In the genomic region with DNA sequence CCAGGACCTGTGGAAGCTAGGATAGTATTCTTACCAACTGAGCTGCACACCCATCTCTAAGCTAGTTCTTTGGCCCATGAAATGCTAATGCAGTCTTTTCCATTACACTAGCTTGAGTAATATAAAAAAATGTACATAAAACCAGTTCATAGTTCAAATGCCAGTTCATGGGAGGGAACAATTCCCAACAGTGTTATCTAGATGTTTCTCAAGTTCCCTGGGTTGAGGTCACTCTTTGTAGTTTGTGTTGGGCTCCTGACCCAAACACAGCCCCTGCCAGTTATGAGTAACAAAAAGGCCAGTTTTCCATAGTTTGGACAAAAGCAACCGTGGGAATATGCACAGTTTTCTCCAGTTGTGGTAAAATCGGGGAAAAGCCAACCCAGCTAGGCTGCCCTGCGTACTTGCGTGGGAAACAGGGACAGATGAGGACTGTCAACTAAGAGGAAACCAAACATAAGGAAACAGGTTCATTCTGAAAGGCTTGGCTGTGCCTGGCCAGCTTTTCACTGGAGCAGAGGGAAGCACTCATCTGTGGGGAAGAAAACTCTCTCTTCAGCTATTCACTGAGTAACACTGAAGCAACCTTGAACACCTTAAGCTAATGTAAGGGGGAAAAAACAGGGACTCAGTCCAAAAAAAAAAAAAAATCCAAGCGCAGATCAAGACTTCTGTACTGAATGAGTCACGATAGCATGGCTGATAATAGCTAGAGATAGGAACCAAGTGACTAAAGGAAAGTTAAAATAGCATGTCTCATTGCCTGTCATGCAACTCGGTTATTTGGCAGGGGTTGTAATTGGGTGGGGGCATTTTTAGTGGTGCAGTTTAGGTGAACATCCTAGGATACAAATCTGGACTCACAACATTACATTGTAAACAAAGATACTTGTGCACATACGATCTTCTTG, we compare ENCODE assay signal across 29 mouse cellular contexts. TPM values are rescaled to one million over a fixed set of nuclear protein-coding genes. Genes with fewer than 3 reads are reported as not detected.
DNase-seq lines count a peak whose midpoint lies in the region; ATAC-seq and TF ChIP-seq lines count a peak whose summit lies in the region.
"Had no signal": no experiment of that assay in that cellular context is flagged by ENCODE, and none has a peak within 500 bp of the region (broad histone marks: within the 10 kb centered on the region; RNA-seq: fewer than 3 reads in every experiment).

No protein-coding gene starts in this region.

- TF ChIP-seq CTCF in liver, postnatal 0 days (IDR thresholded peaks at IDR 0.05; ENCODE audit: low read depth) = no peak
- no peak for TF ChIP-seq CTCF in embryonic fibroblast, embryonic 13.5 days (IDR thresholded peaks at IDR 0.05; ENCODE audit: borderline replicate concordance, insufficient read depth, low read length)
- no peak for TF ChIP-seq CTCF in stomach, postnatal 0 days (IDR thresholded peaks at IDR 0.05; ENCODE audit: low read depth)

- H3K4me3 ChIP-seq in liver, postnatal 0 days (ENCODE audit: low read depth, low read length) = no peak overlapping the region
- H3K4me3 ChIP-seq in embryonic fibroblast, embryonic 13.5 days (ENCODE audit: insufficient read depth, low read length) = no peak overlapping the region
- H3K4me3 ChIP-seq in stomach, postnatal 0 days (ENCODE audit: low read depth, low read length) = no peak overlapping the region
- H3K4me3 ChIP-seq: forebrain, embryonic 12.5 days; heart, embryonic 10.5 days; hindbrain, embryonic 13.5 days; limb, embryonic 13.5 days; liver, embryonic 15.5 days; midbrain, embryonic 12.5 days had no signal

- no peak overlapping the region for H3K4me2 ChIP-seq in liver, postnatal 0 days (ENCODE audit: low read depth, low read length)
- H3K4me2 ChIP-seq in stomach, postnatal 0 days (replicated peaks; ENCODE audit: low read depth) = no peak overlapping the region
- H3K4me2 ChIP-seq: forebrain, embryonic 12.5 days; hindbrain, embryonic 13.5 days; limb, embryonic 13.5 days; liver, embryonic 15.5 days; midbrain, embryonic 12.5 days had no signal

- H3K4me1 ChIP-seq in liver, postnatal 0 days (ENCODE audit: insufficient read depth) = peaks cover 2% of the 10 kb centered on the region; the same call in 1 of the 2 replicates
- H3K4me1 ChIP-seq in embryonic fibroblast, embryonic 13.5 days (ENCODE audit: control insufficient read depth, insufficient read depth, low read length) = no peaks in the 10 kb centered on the region; the same call in 1 of the 2 replicates
- no peaks in the 10 kb centered on the region for H3K4me1 ChIP-seq in stomach, postnatal 0 days (replicated peaks; ENCODE audit: control insufficient read depth, insufficient read depth)
- H3K4me1 ChIP-seq: forebrain, embryonic 12.5 days; liver, embryonic 15.5 days; midbrain, embryonic 12.5 days had no signal

- no peaks in the 10 kb centered on the region for H3K36me3 ChIP-seq in liver, postnatal 0 days (replicated peaks; ENCODE audit: insufficient read depth, low read length)
- H3K36me3 ChIP-seq in stomach, postnatal 0 days (ENCODE audit: control insufficient read depth, insufficient read depth, low read length) = no peaks in the 10 kb centered on the region
- H3K36me3 ChIP-seq: forebrain, embryonic 12.5 days; heart, embryonic 10.5 days; hindbrain, embryonic 13.5 days; limb, embryonic 13.5 days; liver, embryonic 15.5 days; midbrain, embryonic 12.5 days had no signal

- ATAC-seq in frontal cortex, adult (ENCODE audit: low TSS enrichment) = peak; percentile 65; the same call in 1 of the 2 replicates
- peak; percentile 62 for ATAC-seq in liver, postnatal 0 days
- 0 out of 2 replicates have a peak, but pooled peaks have one; percentile 25 for ATAC-seq in stomach, postnatal 0 days (ENCODE audit: low FRiP score, low TSS enrichment)
- ATAC-seq: activated CD4-positive, CD25-positive, alpha-beta regulatory T cell, adult 4 months; forebrain, postnatal 0 days had no signal

- H3K9me3 ChIP-seq in liver, postnatal 0 days (ENCODE audit: low read length) = no peaks in the 10 kb centered on the region
- no peaks in the 10 kb centered on the region for H3K9me3 ChIP-seq in stomach, postnatal 0 days (ENCODE audit: control insufficient read depth, low read length)
- H3K9me3 ChIP-seq: forebrain, embryonic 12.5 days; heart, embryonic 10.5 days; hindbrain, embryonic 13.5 days; limb, embryonic 13.5 days; liver, embryonic 15.5 days; midbrain, embryonic 12.5 days had no signal

- H3K27me3 ChIP-seq in liver, postnatal 0 days (ENCODE audit: insufficient read depth, low read length) = no peaks in the 10 kb centered on the region
- H3K27me3 ChIP-seq in stomach, postnatal 0 days (ENCODE audit: control insufficient read depth, insufficient read depth, low read length) = no peaks in the 10 kb centered on the region

- H3K27ac ChIP-seq in liver, postnatal 0 days (ENCODE audit: low read depth) = peak overlapping the region; percentile 58; the same call in 1 of the 2 replicates
- peak overlapping the region; percentile 28; the same call in 1 of the 2 replicates for H3K27ac ChIP-seq in embryonic fibroblast, embryonic 13.5 days (ENCODE audit: insufficient read depth, low read length)
- H3K27ac ChIP-seq in stomach, postnatal 0 days (replicated peaks) = peak overlapping the region; percentile 56; the same call in 1 of the 2 replicates
- H3K27ac ChIP-seq: forebrain, embryonic 12.5 days; heart, embryonic 10.5 days; hindbrain, embryonic 13.5 days; limb, embryonic 13.5 days; liver, embryonic 15.5 days; midbrain, embryonic 12.5 days had no signal

- DNase-seq in frontal cortex, postnatal 25 days (ENCODE audit: low spot score in 2 of 2) = no peak
- DNase-seq in liver, postnatal 0 days = no peak
- DNase-seq in liver = no peak
- no peak for DNase-seq in stomach, postnatal 0 days (ENCODE audit: low spot score)
- DNase-seq in heart, adult 18-20 months = no peak
- DNase-seq in yolk sac, embryonic 10.5 days (ENCODE audit: low spot score) = no peak
- DNase-seq: adrenal gland, adult 8-10 months; cerebellum, adult 11 months; cerebellum, adult 9-10 months; cerebellum, postnatal 36 days; forebrain, postnatal 0 days; gastrocnemius, postnatal 14 days; heart, postnatal 36 days; kidney, adult 18-20 months; kidney, postnatal 4 days; lung, postnatal 36 days; retina, postnatal 1 day; right cerebral cortex, postnatal 14 days; thymus, adult 2 months; thymus, postnatal 4 days had no signal

- TF ChIP-seq POLR2A in embryonic fibroblast, embryonic 13.5 days (IDR thresholded peaks at IDR 0.05; ENCODE audit: low read depth, low read length) = no peak

- no peak overlapping the region for H3K9ac ChIP-seq in liver, postnatal 0 days (replicated peaks)
- H3K9ac ChIP-seq in stomach, postnatal 0 days (ENCODE audit: low read length) = no peak overlapping the region
- H3K9ac ChIP-seq: forebrain, embryonic 12.5 days; forebrain, postnatal 0 days; hindbrain, embryonic 13.5 days; limb, embryonic 13.5 days; liver, embryonic 15.5 days; midbrain, embryonic 12.5 days had no signal

- no peak; the same call in 1 of the 2 replicates for TF ChIP-seq EP300 in liver, postnatal 0 days (IDR thresholded peaks at IDR 0.05; ENCODE audit: low read depth)
- TF ChIP-seq EP300 in stomach, postnatal 0 days (optimal IDR thresholded peaks at IDR 0.05) = no peak

- WGBS in liver, postnatal 0 days (ENCODE audit: insufficient replicate concordance) = 61% methylated on average over 8 of the region's 8 CpGs
- WGBS in stomach, postnatal 0 days = 47% methylated on average over 8 of the region's 8 CpGs

RNA-seq across cellular contexts. Expression of a gene that starts 10.9 kb away (rescaled TPM):
- polyA plus RNA-seq in liver, postnatal 0 days (2015; fragmentation: Nextera tagmentation; extraction: Ambion mirVana) = 2.5 and 3.0 TPM in 2 replicates
- 4.0 and 7.8 TPM in 2 replicates for polyA plus RNA-seq in embryonic fibroblast, embryonic 13.5 days (2011; ENCODE audit: insufficient read length, low read depth, missing spikeins)
- polyA plus RNA-seq in stomach, postnatal 0 days (2015; fragmentation: Nextera tagmentation; extraction: Ambion mirVana) = 4.3 and 5.2 TPM in 2 replicates
- total RNA-seq in heart, adult 18-20 months (2021) = 10 to 100 TPM; 34.5 to 41.4 TPM
